Mouse (Mus musculus) T-helper 1 cell (primary cell): ENCODE results near the gene Det1.

Source experiments
- in situ Hi-C: fragments of 300-600 bp; cut with MboI, MseI; formaldehyde crosslinking; loops from one replicate; pipeline ENCODE4 v1.15.1; 2025; ENCODE audit warnings: high pct_unique_total_duplicates

Det1 gene

DNA sequence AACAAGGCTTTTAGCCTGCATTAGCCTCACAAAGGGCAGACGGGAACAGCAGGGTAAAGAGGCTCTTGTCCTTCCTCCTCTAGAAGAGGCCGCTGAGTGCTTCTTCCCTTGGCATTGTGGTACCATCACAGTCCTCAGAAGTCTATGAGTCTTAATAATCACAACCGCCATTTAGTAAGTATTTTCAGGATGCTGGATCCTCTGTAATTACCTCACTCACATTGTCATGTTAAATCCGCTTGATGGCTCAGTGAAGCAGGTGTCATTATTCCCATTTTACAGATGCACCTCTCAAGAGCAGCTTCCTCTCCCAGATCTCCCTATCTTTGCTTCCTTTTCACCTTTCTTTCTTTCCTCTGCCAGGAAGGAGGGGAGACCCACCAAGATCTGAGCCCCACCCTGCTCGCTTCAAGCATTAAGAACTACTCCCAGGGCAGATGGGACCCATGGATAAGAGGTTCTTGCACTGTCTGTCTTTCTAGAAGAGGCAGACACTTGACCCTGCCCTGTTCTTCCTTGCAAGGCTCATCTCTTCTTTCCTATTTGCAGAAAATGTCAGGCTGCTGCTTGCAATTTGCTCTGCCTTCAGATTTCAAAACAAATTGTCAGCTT is 8.1 kb upstream of the Det1 start:
- in situ Hi-C loops: no loop called here

DNA sequence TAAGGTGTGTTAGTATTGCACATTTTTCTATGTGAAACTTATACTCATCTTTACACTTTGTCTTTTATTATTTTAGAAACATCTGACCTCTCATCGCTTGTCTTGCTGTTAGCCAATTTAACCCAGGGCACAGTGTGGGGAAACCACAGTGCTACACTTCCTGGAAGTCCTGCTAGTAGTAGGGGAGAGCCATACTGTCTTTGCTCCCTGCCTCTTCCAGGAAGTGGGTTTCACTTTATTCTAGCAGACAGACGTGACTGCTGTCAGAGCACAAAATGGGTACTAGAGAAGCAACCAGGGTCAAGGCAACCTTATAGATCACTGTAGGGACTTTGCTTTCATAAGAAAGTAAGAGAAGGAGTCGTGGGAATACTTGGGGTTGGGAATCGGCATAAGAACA is 7.0 kb upstream of the Det1 start:
- in situ Hi-C loops: no loop called here

- in situ Hi-C loops: loop anchor here (25.0 kb wide), 1 partner anchor 1709 kb away; no protein-coding TSS in a partner anchor
Observed at GRCm38 (mm10) chr7:78846066-78846716, 872 bp downstream of the Det1 start.

DNA sequence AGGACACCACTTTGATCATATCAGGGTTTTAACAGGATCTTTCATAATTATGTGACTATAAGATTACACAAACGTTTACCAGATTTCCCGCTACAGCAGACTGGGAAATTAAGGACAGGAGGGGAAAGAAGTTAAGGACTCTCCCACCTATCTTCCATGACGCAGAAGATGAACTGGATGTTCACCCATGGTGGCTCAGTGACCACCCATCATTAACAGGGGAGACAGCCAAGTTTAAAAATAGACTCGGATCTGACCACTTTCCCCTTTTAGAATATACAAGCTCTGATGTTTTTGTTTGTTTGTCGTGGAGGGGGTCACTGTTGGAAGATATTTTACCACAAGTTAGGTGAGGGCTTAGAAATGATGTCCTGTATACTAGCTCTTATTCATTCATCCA is 5.5 kb downstream of the Det1 start:
- in situ Hi-C loops: loop anchor here (5.0 to 25.0 kb wide), 2 partner anchors 41 to 1704 kb away; no protein-coding TSS in a partner anchor

DNA sequence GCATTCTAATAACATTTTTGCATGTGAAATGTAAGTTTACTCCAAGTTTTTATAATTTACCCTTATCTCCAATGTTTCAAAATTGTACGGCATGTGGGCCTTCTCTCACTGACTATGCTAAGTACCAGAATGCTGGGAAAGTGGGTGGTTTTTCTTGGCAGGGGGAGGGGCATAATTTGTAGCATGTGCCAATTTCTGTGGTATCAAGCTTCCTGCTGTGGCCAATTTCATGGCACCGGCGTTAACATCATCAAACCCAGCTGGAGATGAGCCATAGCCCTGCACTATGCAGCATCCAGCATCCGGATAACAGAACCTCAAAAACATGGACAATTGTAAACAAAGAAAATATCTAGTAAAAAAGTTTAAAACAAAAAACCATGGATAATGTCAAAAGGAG is 9.8 kb downstream of the Det1 start:
- in situ Hi-C loops: loop anchor here (25.0 kb wide), 1 partner anchor 1700 kb away; no protein-coding TSS in a partner anchor

DNA sequence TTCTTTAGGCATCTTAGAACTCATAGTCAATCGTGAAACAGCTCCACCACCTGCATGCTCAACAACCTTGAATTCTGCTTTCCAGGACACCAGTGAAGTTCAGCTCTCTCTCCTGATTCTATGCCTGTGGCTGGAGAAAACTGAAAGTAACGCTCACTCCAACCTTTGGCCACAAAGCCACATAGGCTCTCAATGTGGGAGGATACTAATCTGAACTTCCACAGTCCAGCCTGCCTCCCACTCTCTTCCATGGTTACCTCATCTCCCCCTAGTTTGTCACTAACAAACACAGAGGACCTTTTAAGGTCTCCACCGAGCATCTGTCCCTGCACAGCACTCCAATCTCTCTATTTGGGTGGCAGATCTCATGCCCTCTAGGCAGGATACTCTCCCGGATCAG is 11.4 kb downstream of the Det1 start:
- in situ Hi-C loops: loop anchor here (25.0 kb wide), 1 partner anchor 1698 kb away; no protein-coding TSS in a partner anchor

- in situ Hi-C loops: loop anchor here (25.0 kb wide), 1 partner anchor 1691 kb away; no protein-coding TSS in a partner anchor
Observed at GRCm38 (mm10) chr7:78827749-78828362, 19.2 kb downstream of the Det1 start.

- in situ Hi-C loops: loop anchor here (25.0 kb wide), 1 partner anchor 1690 kb away; no protein-coding TSS in a partner anchor
Observed at GRCm38 (mm10) chr7:78826682-78827385, 20.2 kb downstream of the Det1 start.

- in situ Hi-C loops: no loop called here
Observed at GRCm38 (mm10) chr7:78818336-78818735, 28.7 kb downstream of the Det1 start.

DNA sequence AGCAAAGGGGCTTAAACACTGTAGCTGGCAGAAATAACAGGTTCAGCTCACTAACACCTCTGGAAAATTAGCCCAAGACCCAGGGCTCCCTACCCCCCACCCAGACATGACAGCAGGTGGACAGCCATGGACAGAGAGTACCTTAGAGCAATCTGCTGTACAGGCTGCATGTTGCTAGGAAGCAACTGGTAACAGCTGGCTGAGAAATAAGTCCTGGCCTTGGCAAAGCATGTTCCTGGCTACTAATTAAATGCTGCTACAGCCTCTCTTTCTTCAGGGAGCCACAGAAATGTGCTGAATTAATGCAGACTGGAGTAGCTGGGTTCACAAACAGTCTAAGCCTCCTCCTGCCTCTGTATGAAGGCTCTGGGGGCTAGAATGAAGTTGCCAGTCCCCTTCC is 32.3 kb downstream of the Det1 start:
- in situ Hi-C loops: no loop called here

DNA sequence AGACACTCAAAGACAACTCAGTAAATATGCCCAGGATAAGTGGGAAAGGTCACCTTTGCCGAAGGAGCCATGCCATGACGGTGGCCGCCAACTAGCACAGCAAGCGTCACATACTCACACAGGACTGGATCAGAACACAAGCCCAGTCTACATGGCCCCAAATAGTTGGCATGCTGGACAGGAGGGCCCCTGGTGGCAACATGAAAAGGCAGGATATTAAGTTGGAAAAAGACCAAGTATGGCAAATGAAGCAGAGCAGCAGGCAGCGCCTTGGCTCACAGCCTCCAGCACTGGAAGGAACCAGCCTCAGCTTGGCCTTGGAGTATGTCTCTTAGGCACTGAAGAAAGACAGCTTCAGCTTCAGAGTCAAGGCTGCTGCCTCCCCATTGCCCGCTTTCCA is 33.3 kb downstream of the Det1 start:
- in situ Hi-C loops: no loop called here

DNA sequence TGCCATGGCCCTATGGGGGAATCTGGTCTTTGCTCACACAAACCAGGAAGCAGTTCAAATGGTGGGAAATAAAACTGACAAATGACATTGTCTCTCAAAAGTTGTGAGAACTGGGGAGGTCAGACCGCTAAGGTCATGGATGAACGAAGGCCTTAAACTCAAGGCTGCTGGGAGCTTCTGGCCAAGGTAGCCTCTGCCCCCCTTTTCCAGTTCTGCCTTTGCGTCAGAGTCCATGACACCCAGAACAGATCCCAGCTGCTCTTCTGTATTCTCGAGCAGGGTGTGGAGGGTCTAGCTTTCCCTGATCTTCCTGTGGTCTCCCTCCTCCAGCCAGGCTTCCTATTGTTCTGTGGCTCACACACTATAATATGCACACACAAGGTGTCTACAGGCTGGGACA is 39.9 kb downstream of the Det1 start:
- in situ Hi-C loops: loop anchor here (5.0 kb wide), 1 partner anchor 275 kb away; no protein-coding TSS in a partner anchor

DNA sequence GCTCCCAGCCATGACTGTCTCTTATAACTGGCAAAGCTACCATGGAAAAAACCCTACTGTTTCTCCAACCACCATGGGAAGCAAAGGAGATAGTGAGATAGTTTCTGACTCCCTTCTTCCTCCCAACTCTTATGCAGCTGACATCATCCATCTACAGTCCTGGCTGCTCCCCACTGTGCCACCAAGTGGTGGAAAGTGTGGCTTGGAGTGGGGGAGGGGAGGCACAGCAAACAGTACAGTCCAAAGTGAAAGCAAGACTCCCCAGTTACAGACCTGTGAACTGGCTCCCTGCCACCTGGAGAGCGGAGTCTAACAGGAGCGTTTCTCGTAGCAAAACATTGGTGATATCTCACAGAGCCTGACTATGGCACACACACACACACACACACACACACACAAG is 43.2 kb downstream of the Det1 start:
- in situ Hi-C loops: no loop called here

- in situ Hi-C loops: no loop called here
Observed at GRCm38 (mm10) chr7:78799730-78800496, 47.1 kb downstream of the Det1 start.

GRCm38 (mm10) chr7:78797843-78798455 is 49.1 kb downstream of the Det1 start:
- in situ Hi-C loops: no loop called here

DNA sequence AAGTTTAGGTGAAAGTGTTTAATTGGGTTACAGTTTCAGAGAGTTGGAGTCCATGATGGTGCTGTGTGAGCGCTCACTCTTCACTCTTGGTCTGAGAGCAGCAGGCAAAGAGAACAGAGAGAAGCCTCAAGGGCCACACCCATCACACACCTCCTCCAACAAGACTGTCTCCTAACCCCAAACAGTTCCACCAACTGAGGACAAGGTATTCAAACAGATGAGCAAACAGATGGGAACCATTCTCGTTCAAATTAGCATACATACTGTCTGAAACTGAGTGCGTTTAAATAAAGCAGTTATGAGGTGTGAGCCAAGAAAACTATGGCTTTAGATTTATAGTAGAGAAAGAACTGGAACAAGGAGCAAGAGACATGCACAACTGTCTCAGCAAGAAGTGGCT is 50.4 kb downstream of the Det1 start:
- in situ Hi-C loops: no loop called here

DNA sequence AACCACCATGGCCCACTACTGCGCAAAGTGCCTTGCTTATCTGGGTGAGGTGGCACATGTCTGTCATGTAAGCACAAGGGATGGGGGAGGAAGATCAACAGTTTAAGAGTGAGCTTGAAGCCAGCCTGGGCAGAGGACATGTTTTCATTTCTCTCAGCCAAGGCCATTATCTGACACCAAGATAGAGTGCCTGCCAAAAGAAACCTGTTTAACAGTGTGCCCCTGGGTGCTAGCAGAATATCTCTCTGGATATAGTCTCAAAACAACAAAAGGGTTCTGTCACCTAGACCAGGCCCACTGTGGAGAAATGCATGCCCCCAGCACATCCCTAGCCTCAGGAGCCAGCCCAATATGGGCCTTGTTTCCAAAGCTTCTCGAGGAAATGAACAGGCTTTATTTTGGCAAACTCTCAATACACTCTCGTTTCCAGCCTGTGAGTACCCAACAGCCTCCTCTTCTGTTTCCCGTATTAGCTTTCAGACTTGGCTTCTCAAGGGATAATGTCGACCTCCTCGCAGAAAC is 52.4 kb downstream of the Det1 start:
- in situ Hi-C loops: loop anchor here (5.0 kb wide), 1 partner anchor 98 kb away; no protein-coding TSS in a partner anchor

DNA sequence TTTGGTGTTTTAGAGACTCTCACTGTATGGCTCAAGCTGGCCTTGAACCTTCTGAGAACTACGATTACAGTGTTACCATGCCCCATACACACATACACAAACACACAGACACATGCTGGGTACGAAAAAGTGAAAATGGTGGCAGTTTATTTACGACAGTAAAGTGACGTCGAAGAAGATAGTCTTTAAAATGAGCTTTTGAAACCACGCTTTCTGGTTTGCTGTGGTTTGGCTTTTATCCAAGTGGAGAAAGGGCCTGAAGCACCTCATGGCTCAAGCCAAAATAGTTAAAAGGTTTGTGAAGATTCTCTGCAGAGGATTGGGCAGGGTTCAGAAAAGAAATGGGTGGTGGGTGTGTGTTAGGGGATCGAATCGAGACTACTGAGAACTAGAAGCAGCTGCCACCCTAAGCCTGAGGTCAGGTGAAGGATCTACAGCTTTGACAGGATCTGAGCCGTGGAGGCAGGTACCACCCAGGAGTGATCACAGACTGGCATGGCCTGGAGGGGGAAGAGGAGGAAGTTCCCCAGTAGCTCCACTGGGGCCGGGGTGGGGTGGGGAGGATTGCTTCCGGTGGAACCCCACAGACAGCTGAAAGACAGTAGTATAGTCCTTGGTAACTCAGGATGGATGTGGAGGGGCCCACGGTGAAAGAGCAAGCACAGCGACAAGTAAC is 53.0 kb downstream of the Det1 start:
- in situ Hi-C loops: loop anchor here (5.0 kb wide), 1 partner anchor 98 kb away; no protein-coding TSS in a partner anchor

DNA sequence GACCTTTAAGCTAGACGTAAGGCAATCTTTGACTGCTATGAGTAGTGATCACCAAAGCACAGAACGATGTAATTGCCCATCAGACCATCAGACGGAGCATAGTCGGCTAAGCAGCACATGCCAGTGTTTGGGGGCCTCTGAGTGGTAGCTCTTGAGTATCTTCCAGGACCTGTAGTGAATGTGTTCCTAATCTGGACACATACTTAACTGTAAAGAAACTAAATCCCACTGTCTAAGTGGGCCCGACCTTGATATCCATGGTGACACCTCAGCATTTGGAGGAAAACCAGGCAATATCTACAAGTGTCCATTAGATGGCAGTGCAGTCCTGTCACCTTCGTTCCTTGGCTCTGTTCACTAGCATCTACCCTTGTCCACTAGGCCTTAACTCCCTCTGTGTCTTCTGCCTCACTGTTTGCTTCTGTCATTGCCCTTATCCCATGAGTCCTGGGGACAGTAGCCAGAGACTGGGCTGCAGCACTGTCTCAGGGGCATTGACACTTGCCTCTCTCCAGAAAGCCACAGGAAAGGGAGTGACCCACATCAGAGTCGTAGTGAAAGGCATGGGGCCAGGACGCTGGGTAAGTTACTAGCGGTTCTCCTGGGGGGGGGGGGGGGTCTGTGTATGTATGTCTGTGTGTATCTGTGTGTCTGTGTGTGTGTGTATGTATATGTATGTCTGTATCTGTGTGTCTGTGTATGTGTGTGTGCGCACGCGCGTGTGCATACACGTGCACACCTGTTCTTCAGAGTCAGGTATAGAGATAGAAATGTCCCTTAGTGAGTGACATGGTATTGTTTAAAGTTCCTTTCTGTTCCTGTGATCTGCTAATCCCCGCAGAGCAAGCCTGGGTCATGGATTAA is 55.5 kb downstream of the Det1 start:
- in situ Hi-C loops: loop anchor here (5.0 kb wide), 1 partner anchor 101 kb away; no protein-coding TSS in a partner anchor
